Mouse (Mus musculus) spleen, adult 12 weeks (tissue): Measurements from ENCODE around the gene Rreb1.
"Not testable (repeated sequence)": the region's sequence is repeated elsewhere in the genome, so short reads cannot be mapped to it uniquely, and the experiment has no call there.

Experiments used
- DNase-seq: peaks from one replicate; pipeline ENCODE4 v3.0.0; 2022; ENCODE audit warnings: low spot score

The Rreb1 gene

DNA sequence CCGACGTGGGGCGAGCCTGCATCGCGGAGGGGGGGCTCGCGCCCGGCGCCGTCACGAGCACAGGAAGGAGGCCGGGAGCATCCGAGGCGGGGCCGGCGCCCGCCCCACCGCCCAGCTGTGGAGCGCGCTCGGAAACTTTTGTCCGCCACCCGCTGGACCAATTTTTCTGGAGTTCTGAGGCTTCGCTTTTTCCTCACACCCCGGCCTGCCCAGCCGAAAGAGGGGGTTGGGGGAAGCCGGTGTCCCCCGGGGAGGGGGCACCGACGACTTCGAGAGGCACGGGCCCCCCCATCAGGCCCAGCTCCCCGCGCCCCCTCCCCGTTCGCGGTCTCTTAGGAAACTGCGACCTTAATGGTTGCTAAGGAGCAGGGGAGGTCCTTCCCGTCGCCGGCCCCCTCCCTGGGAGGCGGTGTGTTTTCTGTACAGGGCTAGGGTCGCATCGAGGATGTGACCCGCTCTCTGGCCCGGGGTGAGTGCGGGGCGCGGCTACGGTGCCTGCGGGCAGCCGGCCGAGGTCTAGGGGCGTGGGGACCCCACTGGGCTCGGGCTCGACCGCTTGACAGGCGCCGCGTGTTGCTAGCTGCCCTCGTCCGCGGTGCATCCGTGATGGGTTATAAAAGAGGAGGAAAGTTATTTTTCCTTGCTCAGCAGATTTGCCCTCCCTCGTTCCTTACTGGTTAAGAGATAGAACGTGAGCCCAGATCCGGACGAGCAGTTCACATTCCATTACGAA is 49.2 kb downstream of the Rreb1 start:
- peak; percentile 32 for DNase-seq

DNA sequence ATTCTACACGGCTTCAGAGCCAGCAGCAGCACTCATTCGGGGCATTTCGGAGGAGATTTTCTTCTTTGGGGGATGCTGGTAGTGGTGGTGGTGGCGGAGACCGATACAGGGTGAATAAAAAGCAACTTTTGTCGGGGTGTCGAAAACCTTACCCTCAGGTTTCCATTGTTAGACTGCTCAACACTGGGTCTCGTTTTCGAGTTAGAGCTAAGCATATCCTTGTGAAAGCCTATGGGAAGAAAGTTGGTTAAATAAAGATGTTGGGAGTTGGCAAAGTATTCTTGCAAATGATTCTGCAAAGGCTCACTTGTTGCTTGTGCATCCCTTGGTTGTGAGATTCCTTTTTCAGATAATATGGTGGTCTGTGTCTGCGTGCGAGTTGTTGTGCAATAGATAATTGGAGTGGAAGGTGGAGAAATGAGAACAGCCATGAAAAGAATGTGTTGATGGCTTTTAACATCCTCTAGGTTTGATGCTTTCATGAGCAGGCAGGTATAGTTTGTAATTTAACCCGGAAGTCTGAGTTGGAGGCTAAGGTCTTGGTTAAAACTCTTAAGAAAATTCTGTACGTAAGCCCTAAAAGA is 49.9 kb downstream of the Rreb1 start:
- no peak for DNase-seq

DNA sequence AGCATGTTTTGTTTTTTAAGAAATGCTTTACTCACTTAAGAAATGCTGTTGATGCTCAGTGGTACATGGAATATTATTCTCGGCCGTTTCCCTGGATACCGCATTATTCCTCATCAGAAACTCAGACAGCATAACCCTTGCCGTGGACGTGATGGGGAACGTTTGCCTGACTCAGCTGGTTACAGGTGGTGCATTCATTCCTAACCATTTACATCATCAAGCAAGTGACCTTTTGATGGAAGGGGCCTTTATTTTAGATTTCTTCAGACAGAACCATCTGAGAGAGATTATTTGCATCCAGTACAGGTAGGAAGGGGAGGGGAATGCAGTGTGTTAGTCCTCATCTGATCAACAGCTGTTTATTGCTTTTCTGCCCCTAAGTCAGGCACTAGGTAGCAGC is 50.7 kb downstream of the Rreb1 start:
- DNase-seq, result no peak

DNA sequence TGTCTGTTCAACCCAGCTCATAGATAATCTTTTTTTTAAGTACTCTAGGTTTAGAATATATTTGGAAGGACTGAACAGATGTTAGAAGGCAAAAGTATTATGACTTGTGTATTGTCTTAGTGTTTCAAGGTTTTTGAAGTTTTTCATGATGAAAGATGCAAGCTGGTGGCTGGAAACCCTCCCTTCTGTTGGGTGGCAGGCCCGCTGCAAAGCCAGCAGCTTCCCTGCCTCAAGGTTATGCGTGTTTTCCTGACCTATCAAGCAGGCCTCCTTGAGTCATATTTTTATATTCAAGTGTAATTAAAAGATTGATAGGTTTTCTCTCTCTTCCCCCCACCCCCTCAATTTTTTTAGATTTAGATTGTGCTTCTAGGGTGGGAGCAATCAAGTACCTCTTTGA is 52.1 kb downstream of the Rreb1 start:
- no peak for DNase-seq

DNA sequence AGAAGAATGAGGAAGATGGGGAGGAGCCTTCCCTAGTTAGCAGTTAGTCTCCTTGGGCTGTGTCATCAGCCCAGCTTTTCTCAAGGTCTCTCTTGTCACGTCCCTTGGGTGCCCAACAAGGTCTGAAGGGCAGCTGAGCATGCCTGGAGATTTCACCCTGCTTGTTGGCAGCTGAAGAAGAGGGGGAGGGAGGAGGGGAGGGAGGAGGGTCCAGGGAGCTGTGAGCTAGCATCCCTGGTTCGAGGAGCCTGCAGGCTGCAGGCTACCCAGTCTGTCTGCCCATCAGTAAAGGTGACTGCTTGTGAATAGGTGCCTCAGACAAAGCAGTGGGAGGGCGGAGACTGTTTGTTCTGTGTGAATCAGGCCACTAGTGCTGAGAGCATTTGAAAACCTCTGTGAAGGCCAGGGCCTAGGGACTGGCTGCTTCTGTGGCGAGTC is 52.7 kb downstream of the Rreb1 start:
- no peak for DNase-seq

DNA sequence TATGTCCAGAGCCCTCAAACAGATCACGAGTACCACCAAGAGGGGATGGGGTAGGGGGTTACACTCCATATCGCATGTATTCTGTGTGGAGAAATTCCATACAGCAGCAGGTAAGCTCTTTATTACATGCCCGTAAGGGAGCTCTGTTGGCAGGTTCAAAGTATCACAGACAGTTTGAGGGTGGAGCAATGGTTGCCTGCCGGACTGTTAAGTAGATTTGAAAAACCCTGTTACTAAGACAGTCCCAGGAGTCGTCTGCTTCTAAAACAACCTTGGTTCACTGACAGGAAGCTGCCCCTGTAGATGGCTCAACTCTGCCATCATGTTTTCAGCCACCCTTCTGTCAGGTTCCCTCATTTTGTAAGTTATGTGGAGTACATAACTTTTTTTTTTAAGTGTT is 54.3 kb downstream of the Rreb1 start:
- DNase-seq, result no peak

DNA sequence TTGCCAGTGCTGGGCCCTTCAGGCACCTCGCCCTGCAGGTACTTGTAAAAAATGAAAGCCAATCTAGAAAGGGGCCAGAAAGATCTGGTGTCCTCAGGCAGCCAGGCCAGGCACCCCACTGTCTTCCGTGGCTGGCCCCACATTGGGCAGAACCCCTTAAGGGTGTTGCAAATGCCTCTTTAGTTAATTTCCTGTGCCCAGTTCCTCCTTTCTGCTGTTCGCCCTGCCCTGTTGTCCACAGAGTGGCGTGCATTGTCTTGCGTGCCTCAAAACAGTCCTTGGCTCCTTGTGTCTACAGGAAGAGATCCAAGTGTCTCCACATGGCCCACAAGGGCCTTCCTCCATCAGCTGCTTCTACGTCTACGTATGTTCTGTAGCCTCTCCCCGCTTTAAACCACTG is 55.3 kb downstream of the Rreb1 start:
- DNase-seq, result no peak

DNA sequence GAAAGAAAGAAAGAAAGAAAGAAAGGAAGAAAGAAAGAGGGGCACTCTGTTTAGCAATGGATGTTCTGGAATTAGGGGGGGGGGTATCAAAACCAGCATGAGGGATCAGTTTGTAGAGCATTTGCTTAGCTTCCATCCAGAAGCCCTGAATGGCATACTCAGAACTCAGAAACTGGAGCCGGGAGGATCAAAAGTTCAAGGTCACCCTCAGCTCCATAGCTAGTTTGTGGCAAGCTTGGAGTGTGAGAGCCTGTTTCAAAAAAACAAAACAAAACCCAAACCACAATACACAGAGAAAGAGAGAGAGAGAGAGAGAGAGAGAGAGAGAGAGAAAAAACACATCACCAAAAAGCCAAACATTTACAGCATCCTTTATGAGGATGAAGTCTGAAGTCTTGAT is 57.1 kb downstream of the Rreb1 start:
- no peak for DNase-seq

DNA sequence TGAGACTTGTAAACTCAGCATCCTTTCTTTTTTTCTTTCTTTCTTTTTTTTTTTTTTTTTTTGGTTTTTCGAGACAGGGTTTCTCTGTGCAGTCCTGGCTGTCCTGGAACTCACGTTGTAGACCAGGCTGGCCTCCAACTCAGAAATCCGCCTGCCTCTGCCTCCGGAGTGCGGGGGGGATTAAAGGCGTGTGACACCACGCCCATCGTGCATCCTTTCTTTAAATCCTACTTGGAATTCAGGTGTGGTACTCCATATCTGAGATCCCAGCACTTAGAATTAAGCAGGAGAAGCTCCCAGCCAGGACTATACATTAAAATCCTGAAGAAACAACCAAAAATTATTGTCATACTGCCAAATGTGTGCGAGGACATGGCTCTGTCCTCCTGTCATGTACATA is 57.6 kb downstream of the Rreb1 start:
- DNase-seq, result not testable (repeated sequence)

DNA sequence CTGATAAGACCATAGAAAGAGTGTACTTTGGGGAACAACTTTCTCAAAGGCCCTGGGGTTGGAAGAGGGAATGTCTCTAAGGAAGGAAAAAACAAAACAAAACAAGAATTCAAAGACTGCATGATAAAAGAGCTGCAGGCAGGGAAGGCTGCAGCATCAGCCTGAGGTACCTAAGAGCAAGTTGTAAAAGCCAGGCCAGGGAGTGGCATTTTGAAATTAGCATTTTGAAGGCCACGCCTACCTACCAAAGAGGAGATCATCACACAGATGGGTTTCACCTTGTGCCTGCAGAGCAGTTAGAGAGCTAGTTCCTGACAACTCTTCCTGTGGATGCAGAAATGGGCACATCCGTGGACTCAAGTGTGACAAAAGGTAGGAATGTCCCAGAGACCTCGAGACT is 59.2 kb downstream of the Rreb1 start:
- no peak for DNase-seq

DNA sequence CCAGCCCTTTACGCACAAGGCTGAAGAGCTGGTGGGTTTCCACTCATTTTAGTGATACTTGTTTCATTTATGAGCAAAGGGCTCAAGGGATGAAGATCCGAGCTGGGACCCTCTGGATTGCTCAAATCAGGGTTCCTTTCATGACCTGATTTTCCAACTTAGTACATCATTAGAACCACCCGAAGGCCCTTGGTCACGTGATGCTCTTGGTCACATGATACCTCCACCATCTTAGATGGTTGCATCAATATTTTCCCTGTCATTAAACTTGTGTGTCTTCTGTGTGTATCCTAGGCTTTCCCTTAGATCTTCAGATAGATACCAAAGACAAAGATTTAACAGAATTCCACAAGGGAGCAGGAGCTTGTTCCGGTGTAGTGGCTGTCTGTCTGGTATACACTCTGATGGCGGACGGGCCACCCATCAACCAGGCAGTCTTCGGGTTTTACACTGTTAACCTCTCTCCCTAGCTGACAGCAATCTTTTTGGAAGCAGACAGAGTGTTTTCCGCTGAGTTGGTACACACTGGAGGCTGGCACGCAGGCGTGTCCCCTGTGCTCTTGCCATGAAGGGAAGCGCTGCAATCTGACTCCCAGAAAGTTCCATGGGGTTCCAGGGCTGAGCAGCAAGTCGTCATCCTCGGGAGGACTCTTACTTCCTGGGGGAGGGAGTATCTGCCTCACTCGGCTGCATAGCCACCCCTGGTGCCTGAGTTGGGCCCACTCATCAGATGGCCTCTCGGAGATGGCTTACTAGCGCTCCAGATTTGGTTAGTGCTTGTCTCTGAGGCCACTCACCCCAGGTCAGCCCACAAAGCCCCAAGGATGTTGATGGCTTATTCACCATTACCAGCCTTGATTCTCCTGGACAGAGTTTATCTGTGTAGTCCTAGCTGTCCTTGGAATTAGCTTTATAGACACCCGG is 60.3 kb downstream of the Rreb1 start:
- no peak for DNase-seq

DNA sequence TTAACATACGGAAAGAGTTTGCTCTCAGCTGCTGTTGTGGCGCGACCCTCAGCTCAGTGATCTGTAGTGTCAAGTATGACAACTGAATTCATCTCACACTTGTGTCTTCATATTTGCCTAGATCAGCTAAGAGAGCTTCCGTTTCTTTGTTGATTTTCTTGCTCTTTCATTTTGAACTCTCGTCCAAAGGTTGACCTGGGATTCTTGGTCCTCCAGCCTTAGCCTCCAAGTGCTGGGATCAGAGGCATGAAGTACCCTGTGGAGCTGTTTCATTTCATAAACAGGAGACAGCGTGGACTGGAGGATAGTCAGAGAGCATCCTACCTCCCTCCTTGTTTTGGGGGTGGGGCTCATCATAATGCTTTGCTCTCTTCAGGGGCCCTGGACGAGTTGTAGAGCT is 65.0 kb downstream of the Rreb1 start:
- DNase-seq, result no peak

DNA sequence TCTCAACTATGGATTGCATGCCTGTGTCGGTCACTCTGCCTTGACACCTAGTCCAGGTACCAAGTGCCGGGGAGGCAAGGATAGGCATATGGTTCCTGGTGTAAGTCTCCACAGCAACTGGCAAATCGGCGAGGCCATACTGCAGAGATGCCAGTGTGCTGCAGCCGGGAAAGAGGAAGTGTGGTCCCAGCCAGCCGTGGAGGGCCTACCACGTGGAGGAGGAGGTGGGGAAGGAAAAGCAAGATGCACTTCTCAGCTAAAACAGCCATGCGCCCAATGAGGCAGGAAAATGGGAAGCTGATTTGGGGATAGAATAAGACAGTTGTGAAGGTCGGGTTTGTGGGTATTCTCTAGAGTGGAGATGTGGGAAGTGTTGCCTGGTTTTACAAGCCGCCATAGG is 65.6 kb downstream of the Rreb1 start:
- no peak for DNase-seq

DNA sequence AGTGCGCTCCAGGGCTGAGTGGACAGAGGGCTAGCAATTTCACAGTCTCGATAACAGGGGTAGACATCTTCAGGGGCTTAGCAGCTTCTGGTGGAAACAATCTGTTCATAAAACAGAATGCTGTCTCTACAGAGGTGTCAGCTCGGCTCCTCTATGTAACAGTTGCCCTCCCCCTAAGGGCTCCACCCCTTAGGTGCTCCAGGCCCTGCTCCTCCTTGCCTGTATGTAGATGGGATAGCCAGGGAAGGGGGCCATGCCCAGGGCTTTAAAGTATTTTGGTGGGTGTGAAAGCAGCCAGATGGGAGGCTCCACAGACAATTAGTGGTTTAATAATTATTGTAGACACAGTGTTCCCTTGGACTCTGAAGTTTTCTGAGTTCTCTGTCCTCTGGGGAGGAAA is 67.0 kb downstream of the Rreb1 start:
- DNase-seq, result no peak

DNA sequence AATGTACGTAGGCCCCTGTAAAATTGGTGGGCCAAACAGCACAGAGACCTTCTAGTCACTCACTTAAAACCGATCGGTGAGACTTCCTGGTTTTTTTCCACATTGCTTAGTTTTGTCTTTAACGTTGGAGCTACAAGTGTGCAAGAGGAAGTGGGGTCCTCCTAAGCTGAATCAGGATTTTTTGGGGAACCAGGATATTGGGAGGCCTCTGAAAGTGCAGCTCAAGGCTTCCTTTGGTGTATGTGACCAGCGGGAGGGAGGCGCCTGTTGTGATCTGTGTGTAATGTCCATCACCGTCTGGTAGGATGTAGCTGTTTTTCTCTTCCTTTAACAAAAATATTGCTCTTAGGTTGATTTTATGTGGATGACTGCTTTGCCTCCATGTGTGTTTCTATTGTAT is 67.4 kb downstream of the Rreb1 start:
- no peak for DNase-seq

DNA sequence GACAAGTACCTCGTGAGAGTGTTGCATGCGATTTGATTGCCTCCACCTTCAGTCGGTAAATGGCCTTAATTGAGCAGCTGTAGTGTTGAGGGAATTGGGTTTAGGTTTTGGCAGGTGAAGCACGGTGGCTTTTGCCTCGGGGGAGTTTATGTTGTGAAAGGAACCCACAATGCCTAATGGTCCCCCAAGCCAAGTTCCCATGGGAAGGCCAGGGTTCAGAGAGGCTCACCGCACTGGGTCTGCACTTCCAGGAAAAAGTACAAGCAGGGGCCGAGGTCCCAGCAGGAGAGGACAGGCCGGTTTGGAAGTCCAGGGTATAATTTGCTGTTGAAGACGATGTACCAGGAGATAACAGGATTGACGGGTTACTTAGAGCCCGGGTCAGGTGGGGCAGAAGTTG is 68.3 kb downstream of the Rreb1 start:
- DNase-seq, result no peak

DNA sequence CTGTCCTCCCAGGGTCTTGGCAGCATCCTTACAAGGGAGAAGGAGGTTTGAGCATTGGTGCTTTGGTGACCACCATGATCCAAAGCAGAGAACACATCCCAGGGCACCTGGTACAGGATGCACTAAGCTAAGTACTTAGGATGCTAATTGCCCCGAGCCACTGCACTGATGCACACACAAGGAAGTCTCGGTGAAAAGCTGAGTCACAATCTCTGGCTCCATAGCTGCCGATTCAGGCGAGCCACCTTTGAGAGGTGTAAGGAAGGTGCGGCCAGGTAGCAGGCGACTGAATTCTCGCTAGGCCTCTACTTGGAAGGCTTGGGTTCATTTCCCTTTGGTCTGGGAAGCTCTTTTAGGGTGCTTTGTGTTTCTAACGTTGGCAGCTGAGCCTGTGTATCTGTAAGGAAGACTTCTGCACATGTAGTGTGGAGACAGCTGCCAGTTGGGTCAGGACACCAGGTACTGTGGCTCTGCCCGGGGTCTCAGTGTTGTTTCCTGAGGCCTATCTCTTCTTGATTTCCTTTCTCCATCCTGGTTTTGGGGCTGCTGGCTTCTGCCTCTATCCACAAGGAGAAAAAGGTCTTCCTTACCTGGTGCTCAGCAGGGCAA is 68.9 kb downstream of the Rreb1 start:
- DNase-seq, result no peak

DNA sequence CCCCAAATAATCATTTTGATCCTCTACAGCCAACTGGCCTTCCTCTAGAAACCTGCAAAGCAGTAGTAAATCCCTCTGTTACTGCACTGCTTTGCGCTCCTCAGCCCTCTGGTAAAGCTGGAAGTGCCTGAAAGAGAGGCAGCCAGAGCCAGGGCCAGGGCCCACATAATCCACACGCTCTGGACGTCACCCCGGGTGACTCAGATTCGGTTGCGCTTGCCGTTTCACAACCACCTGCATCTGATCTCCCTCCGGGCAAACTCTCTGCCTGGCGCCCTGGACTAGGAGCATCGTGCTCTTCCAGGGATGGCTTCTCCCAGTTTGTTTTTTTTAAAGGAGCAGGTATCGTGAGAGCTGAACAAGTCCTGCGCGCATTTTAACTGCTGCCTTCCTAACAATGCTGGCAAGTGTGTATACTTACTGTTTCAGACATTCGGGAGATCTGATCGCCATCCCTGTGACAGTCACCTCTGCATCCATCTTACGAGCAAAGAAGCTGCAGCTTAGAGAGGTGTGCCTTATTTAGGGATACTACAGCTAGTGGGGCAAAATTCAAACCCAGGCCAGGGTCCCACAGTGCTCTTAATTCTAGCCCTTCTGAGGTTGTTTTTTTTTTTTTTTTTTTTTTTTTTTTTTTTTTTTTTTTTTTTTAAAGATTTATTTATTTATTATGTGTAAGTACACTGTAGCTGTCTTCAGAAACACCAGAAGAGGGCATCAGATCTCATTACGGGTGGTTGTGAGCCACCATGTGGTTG is 69.6 kb downstream of the Rreb1 start:
- no peak for DNase-seq

DNA sequence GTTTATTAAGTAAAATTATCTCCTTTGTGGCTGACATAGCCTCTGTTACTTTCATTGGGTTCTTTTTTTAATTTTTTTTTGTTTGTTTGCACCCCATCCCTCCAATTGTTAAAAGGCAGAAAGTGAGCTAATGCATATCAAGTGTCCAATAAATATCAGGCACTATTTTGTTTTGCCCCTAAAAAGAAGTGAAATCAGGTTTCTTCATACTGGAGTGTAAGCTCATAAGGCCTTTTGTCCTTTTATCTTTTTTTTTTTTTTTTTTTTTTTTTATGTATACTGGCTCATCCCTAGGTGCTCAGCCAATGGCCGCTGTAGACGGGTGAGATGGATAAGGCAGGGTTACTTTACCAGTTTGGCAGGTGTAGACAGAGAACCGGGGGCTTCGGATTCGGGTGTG is 70.2 kb downstream of the Rreb1 start:
- no peak for DNase-seq

DNA sequence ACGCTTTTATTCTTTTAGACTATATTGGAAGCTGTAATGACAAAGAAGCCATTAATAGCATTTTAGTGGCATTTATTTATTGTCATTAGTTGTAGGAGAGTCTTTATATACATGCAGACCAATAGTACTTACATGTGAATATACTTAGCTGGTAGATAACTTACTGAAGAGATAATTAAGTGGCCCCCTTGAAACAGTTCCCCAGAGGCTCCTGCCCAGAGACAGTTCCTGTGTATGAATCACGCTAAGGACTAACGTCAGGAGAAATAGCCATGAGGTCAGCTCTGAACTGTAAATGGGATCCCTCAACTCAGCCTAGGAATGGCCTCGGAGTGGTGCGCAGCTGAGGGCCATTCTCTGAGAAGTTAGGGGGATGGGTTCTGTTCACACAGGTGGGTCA is 73.4 kb downstream of the Rreb1 start:
- no peak for DNase-seq

DNA sequence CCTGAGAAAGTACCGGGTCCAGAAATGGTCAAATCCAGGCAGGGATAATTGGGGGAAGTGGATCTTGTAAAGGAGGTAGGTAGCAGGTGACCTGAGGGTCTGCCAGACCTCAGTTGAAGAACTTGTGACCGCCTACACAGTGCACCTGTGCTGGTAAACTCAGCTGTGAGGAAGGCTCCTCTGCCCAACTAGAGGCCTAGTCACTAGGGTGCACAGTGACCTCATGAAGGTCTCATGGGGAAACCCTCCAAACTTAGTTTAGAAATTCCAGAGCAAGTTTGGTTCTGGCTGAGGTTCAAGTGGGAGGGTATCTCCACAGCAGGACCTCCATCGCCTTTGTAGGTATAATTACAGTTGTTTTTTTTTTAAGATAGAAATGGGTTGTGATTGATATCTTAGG is 74.7 kb downstream of the Rreb1 start:
- no peak for DNase-seq

DNA sequence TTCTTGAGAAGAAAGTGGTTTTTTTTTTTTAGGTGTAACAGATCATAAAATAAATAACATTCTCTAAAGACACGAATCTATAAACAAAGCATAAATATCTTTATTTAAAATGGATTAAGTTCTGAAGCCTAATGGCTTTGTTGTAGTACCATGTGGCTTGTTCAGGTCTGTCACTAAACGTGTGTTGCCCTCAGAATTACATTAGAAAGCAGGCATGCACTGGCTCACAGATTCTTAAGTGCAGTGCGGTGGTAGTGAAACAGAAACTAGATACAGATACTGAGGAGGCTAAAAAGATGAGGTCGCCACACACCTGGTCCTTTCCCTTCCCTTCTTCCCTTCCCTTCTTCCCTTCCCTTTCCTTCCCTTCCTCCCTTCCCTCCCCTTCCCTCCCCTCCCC is 75.2 kb downstream of the Rreb1 start:
- no peak for DNase-seq
